Mouse (Mus musculus) c-Kit-positive CD71-positive TER-119-positive erythroid progenitor cells, embryonic 14.5 days (primary cell): ENCODE data around the gene Rtn4.
A peak's percentile ranks its signal among the peaks of the same experiment; 100 is the strongest.

ENCODE experiments used
- DNase-seq: peaks from one replicate; pipeline ENCODE4 v3.0.0-alpha.2; 2013; ENCODE audit warnings: low spot score

The Rtn4 gene

DNA sequence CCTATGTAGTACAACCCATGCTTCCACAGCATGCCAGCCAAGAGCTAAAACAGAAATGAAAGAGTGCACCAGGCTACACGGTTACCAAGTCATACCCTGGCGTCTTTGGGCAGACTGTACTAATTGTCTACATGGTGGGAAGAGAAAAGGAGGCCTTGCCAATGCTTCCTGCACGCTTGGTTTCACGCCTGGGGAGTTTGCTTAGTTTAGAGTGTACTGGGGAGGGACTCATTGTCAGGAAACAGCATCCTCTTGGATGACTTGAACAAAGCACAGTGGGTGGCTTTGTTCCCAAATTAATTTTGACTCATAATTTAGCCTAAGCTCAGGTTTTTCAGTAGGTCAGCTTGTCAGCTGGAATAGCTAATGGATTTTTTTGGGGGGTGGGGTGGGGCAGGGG lies 72.3 kb downstream of the Rtn4 start:
- DNase-seq, result no peak

GRCm38 (mm10) chr11:29766313-29766982 lies 73.7 kb downstream of the Rtn4 start:
- no peak for DNase-seq

- DNase-seq, result no peak
Measured at GRCm38 (mm10) chr11:29768523-29768922, 75.8 kb downstream of the Rtn4 start.

GRCm38 (mm10) chr11:29770666-29771400 lies 78.1 kb downstream of the Rtn4 start:
- DNase-seq, result no peak

- DNase-seq, result no peak
Measured at GRCm38 (mm10) chr11:29772279-29772678, 79.5 kb downstream of the Rtn4 start.

DNA sequence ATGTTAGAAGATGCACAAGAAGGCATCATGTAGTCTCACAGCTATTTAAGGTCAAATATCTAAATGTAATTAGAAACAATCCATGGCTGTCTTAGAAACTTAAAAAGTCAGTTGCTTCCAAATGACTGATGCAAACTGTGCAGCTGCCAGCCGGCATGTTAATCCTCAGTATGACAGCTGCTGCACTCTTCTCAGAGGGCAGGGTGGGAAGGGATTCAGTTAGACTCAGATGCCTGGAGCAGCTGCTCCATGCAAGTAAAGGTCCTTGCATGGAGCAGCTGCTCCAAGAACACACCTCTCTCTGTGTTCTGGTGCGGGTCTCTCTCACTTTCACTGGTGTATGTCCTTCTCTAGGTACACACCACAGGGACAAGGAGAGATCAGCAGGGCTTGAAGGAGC lies 81.5 kb downstream of the Rtn4 start:
- no peak for DNase-seq

- DNase-seq, result no peak
Measured at GRCm38 (mm10) chr11:29774760-29775159, 82.0 kb downstream of the Rtn4 start.

- no peak for DNase-seq
Measured at GRCm38 (mm10) chr11:29777964-29778363, 85.2 kb downstream of the Rtn4 start.

- DNase-seq, result no peak
Measured at GRCm38 (mm10) chr11:29778936-29779335, 86.2 kb downstream of the Rtn4 start.

- DNase-seq, result no peak
Measured at GRCm38 (mm10) chr11:29779409-29780026, 86.8 kb downstream of the Rtn4 start.

- DNase-seq, result peak; percentile 12
Measured at GRCm38 (mm10) chr11:29786583-29787219, 94.0 kb downstream of the Rtn4 start.

DNA sequence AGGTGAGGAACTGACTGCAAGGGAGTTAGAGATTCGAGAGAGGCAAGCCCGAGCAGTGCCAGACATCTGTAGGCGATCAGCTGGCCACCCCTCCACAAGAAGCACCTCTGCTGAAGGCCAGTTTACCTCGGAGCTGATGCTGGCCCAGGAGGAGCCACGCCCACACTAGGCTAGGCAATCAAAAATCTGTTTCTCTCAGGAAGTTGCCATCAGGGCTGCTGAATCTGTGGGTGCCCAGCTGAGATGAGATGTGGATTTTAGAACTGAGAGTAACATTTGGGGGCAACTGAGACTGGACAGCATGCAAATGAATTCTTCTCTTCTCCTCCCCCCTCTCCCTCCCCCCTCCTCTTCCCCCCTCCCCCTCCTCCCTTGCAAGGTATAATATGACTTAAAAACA lies 94.7 kb downstream of the Rtn4 start:
- DNase-seq, result no peak

DNA sequence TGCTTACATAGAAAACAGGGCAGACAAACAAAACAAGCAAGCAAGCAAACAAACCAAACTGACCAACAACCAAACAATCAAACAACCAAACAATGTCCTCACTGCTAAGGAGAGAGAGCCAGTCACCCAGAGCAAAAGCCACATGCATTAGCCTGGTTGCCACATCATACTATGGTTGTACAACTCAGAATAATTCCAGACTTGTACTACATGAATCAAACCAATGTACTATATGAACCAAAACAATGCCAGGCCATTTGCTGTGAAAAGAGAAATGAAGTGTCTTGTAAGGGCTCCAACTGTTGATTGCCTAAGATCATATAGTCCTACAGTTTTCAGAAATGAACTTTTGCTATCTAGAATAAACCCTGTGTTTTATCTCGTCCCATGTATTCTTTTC lies 95.8 kb downstream of the Rtn4 start:
- DNase-seq, result no peak

- DNase-seq, result no peak
Measured at GRCm38 (mm10) chr11:29788921-29789638, 96.3 kb downstream of the Rtn4 start.

DNA sequence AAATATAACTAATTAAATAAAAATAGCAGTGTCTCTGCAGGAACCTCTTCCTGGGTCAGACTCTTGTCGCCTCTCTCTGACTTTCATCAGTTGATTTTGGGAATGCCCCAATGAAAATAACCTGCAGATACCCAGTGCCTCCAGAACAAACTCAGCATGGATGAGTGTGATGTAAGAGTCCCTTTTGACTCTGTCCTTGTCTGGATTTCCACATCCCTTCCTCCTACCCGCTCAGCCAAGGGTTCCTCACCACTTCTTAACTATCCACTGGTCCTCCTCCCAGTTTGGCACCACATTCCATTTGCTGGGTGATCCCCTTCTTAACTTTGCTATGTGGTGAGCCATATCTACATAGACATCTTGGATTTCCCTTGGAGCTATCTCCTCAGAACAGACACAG lies 98.0 kb downstream of the Rtn4 start:
- DNase-seq, result no peak
